26 mouse cellular contexts compared by ENCODE assay signal in the genomic region with DNA sequence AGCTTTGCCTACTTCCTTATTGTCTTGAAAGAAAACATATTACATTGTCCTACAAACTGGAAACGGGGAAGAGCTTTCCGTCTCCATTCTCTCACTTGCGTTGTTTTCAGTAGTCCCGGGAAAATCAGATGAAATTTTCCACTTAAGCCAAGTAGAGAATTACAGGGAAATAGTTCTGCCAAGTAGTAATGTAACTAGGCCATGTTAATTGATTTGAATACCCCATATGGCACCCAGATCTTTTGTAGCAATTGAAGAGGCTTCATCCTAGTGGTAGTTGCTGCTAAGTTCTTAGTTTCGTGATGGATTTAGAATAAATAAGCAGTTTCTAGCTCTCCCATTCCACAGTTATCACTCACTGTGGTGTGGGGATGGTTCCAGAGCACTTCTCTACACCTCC.
DNase-seq lines count a peak whose midpoint lies in the region; ATAC-seq and TF ChIP-seq lines count a peak whose summit lies in the region.
"Had no signal": no experiment of that assay in that cellular context is flagged by ENCODE, and none has a peak within 500 bp of the region (broad histone marks: within the 10 kb centered on the region; RNA-seq: fewer than 3 reads in every experiment).

No protein-coding gene starts in this region.

- peak; percentile 39; the same call in 1 of the 2 replicates for TF ChIP-seq CTCF in layer of hippocampus, adult 2 months (conservative IDR thresholded peaks at IDR 0.05)
- TF ChIP-seq CTCF in midbrain, postnatal 0 days (IDR thresholded peaks at IDR 0.05): no peak
- TF ChIP-seq CTCF in kidney, adult 2 months (conservative IDR thresholded peaks at IDR 0.05; ENCODE audit: insufficient read depth, insufficient read length, low read depth, low read length): no peak

- no peaks in the 10 kb centered on the region for H3K9me3 ChIP-seq in forebrain, embryonic 15.5 days
- H3K9me3 ChIP-seq in forebrain, embryonic 10.5 days: no peaks in the 10 kb centered on the region
- no peaks in the 10 kb centered on the region for H3K9me3 ChIP-seq in midbrain, embryonic 11.5 days (ENCODE audit: control insufficient read depth, low read length)
- H3K9me3 ChIP-seq in midbrain, postnatal 0 days (ENCODE audit: low read length): no peaks in the 10 kb centered on the region
- H3K9me3 ChIP-seq: embryonic facial prominence, embryonic 13.5 days; hindbrain, embryonic 13.5 days; limb, embryonic 13.5 days; midbrain, embryonic 12.5 days; neural tube, embryonic 13.5 days had no signal

- no peaks in the 10 kb centered on the region for H3K36me3 ChIP-seq in forebrain, embryonic 15.5 days
- H3K36me3 ChIP-seq in forebrain, embryonic 10.5 days (replicated peaks): no peaks in the 10 kb centered on the region
- no peaks in the 10 kb centered on the region for H3K36me3 ChIP-seq in midbrain, embryonic 11.5 days (ENCODE audit: control insufficient read depth, insufficient read depth, low read length)
- H3K36me3 ChIP-seq in midbrain, postnatal 0 days (ENCODE audit: insufficient read depth, low read length): no peaks in the 10 kb centered on the region
- no peaks in the 10 kb centered on the region for H3K36me3 ChIP-seq in kidney, adult 2 months (ENCODE audit: control insufficient read depth, insufficient read depth, low read length)
- H3K36me3 ChIP-seq: embryonic facial prominence, embryonic 13.5 days; hindbrain, embryonic 13.5 days; limb, embryonic 13.5 days; midbrain, embryonic 12.5 days; neural tube, embryonic 13.5 days had no signal

- no peak for TF ChIP-seq POLR2A in kidney, adult 2 months (IDR thresholded peaks at IDR 0.05; ENCODE audit: low read depth, low read length)

- H3K4me1 ChIP-seq in forebrain, embryonic 15.5 days: peaks cover 44% of the 10 kb centered on the region
- peaks cover 20% of the 10 kb centered on the region for H3K4me1 ChIP-seq in forebrain, embryonic 10.5 days
- peaks cover 11% of the 10 kb centered on the region for H3K4me1 ChIP-seq in midbrain, embryonic 11.5 days (ENCODE audit: control insufficient read depth, insufficient read depth, low read length)
- peaks cover 13% of the 10 kb centered on the region for H3K4me1 ChIP-seq in midbrain, postnatal 0 days (ENCODE audit: insufficient read depth, low read length)
- 0 out of 2 replicates have a peak, but pooled peaks cover 3% of the 10 kb centered on the region for H3K4me1 ChIP-seq in kidney, adult 2 months (ENCODE audit: control insufficient read depth, insufficient read depth, low read length)

- H3K4me3 ChIP-seq in forebrain, embryonic 15.5 days: no peak overlapping the region
- no peak overlapping the region for H3K4me3 ChIP-seq in forebrain, embryonic 10.5 days
- no peak overlapping the region for H3K4me3 ChIP-seq in layer of hippocampus, adult 2 months
- no peak overlapping the region for H3K4me3 ChIP-seq in midbrain, embryonic 11.5 days (ENCODE audit: low read depth, low read length)
- no peak overlapping the region for H3K4me3 ChIP-seq in midbrain, postnatal 0 days (ENCODE audit: low read depth, low read length)
- H3K4me3 ChIP-seq in kidney, adult 2 months (ENCODE audit: insufficient read depth, low read depth, low read length): no peak overlapping the region
- H3K4me3 ChIP-seq: embryonic facial prominence, embryonic 13.5 days; hindbrain, embryonic 13.5 days; limb, embryonic 13.5 days; midbrain, embryonic 12.5 days; neural tube, embryonic 13.5 days had no signal

- no peak overlapping the region for H3K4me2 ChIP-seq in forebrain, embryonic 15.5 days (replicated peaks)
- H3K4me2 ChIP-seq in midbrain, embryonic 11.5 days: no peak overlapping the region
- no peak overlapping the region for H3K4me2 ChIP-seq in midbrain, postnatal 0 days (ENCODE audit: low read depth, low read length, poor library complexity, severe bottlenecking)
- H3K4me2 ChIP-seq: embryonic facial prominence, embryonic 13.5 days; heart, embryonic 11.5 days; hindbrain, embryonic 13.5 days; limb, embryonic 13.5 days; liver, embryonic 11.5 days; midbrain, embryonic 12.5 days; neural tube, embryonic 13.5 days had no signal

- no peak overlapping the region for H3K9ac ChIP-seq in forebrain, embryonic 15.5 days (replicated peaks)
- H3K9ac ChIP-seq in midbrain, embryonic 11.5 days (ENCODE audit: low read length): no peak overlapping the region
- H3K9ac ChIP-seq in midbrain, postnatal 0 days (replicated peaks; ENCODE audit: low read length, poor library complexity, severe bottlenecking): no peak overlapping the region
- H3K9ac ChIP-seq: embryonic facial prominence, embryonic 13.5 days; hindbrain, embryonic 13.5 days; limb, embryonic 13.5 days; midbrain, embryonic 12.5 days; neural tube, embryonic 13.5 days had no signal

- H3K27me3 ChIP-seq in forebrain, embryonic 15.5 days: no peaks in the 10 kb centered on the region
- H3K27me3 ChIP-seq in forebrain, embryonic 10.5 days (ENCODE audit: poor library complexity, severe bottlenecking): no peaks in the 10 kb centered on the region
- H3K27me3 ChIP-seq in midbrain, embryonic 11.5 days (ENCODE audit: control insufficient read depth, insufficient read depth, low read length): no peaks in the 10 kb centered on the region
- no peaks in the 10 kb centered on the region for H3K27me3 ChIP-seq in midbrain, postnatal 0 days (ENCODE audit: insufficient read depth, low read length)
- no peaks in the 10 kb centered on the region for H3K27me3 ChIP-seq in kidney, adult 2 months (replicated peaks; ENCODE audit: control insufficient read depth, insufficient read depth, low read length)
- H3K27me3 ChIP-seq: embryonic facial prominence, embryonic 13.5 days; hindbrain, embryonic 13.5 days; limb, embryonic 13.5 days; midbrain, embryonic 12.5 days; neural tube, embryonic 13.5 days had no signal

- DNase-seq in forebrain, embryonic 10.5 days (ENCODE audit: extremely low spot score, low spot score): no peak
- DNase-seq in layer of hippocampus, adult 2 months (ENCODE audit: low spot score in 2 of 2): peak in 1 of 2 experiments; percentile 49
- no peak for DNase-seq in layer of hippocampus, adult 8-10 months (ENCODE audit: low spot score in 2 of 2)
- peak; percentile 31 for DNase-seq in midbrain, embryonic 11.5 days (ENCODE audit: low spot score, missing footprints)
- no peak for DNase-seq in midbrain, postnatal 0 days (ENCODE audit: low spot score)
- no peak for DNase-seq in kidney, adult 2 months
- DNase-seq: adrenal gland, postnatal 25 days; cerebellum, adult 8-10 months; gastrocnemius, postnatal 25 days; heart, adult 18-20 months; heart, postnatal 36 days; kidney, adult 9 months; kidney, postnatal 10 days; lung, postnatal 10 days; thymus, adult 2 months; thymus, postnatal 36 days had no signal

- peak overlapping the region; percentile 61 for H3K27ac ChIP-seq in forebrain, embryonic 15.5 days (replicated peaks)
- H3K27ac ChIP-seq in forebrain, embryonic 10.5 days: no peak overlapping the region
- H3K27ac ChIP-seq in layer of hippocampus, adult 2 months: peak overlapping the region; percentile 92
- no peak overlapping the region for H3K27ac ChIP-seq in midbrain, embryonic 11.5 days (ENCODE audit: low read depth, low read length)
- no peak overlapping the region for H3K27ac ChIP-seq in midbrain, postnatal 0 days (ENCODE audit: low read depth, low read length)
- no peak overlapping the region for H3K27ac ChIP-seq in kidney, adult 2 months (ENCODE audit: insufficient read depth, low read depth, low read length)
- H3K27ac ChIP-seq: embryonic facial prominence, embryonic 13.5 days; hindbrain, embryonic 13.5 days; limb, embryonic 13.5 days; midbrain, embryonic 12.5 days; neural tube, embryonic 13.5 days had no signal

- WGBS in forebrain, embryonic 15.5 days: 53% methylated on average over 5 of the region's 5 CpGs
- 92% methylated on average over 5 of the region's 5 CpGs for WGBS in forebrain, embryonic 10.5 days
- WGBS in midbrain, embryonic 11.5 days: 96% methylated on average over 5 of the region's 5 CpGs
- 83% methylated on average over 5 of the region's 5 CpGs for WGBS in midbrain, postnatal 0 days
- 83% methylated on average over 5 of the region's 5 CpGs for WGBS in kidney, adult 2 months

- no peak for ATAC-seq in forebrain, embryonic 15.5 days (replicated peaks)
- no peak for ATAC-seq in midbrain, embryonic 11.5 days (ENCODE audit: low FRiP score)
- no peak for ATAC-seq in midbrain, postnatal 0 days (ENCODE audit: low FRiP score)
- ATAC-seq: CD4-positive, CD25-positive, alpha-beta regulatory T cell, adult 4 months; intestine, embryonic 16.5 days had no signal

Comparison
In these comparisons a context has a peak if more than half of its experiments do, and no peak if none do; other contexts are left out.
1. H3K27ac ChIP-seq: peak in forebrain, embryonic 15.5 days (single experiment) and layer of hippocampus, adult 2 months (single experiment); none in forebrain, embryonic 10.5 days (single experiment), midbrain, embryonic 11.5 days (single experiment), midbrain, postnatal 0 days (single experiment) and kidney, adult 2 months (single experiment).